ENCODE assay signal across 19 mouse cellular contexts in genomic region chr1:43781195-43781594, GRCm38 (mm10). TPM values are rescaled to one million over a fixed set of nuclear protein-coding genes. Genes with fewer than 3 reads are reported as not detected.
DNase-seq lines count a peak whose midpoint lies in the region; ATAC-seq and TF ChIP-seq lines count a peak whose summit lies in the region.
"Had no signal": no experiment of that assay in that cellular context is flagged by ENCODE, and none has a peak within 500 bp of the region (broad histone marks: within the 10 kb centered on the region; RNA-seq: fewer than 3 reads in every experiment).

No protein-coding gene starts in this region.

- H3K9ac ChIP-seq in kidney, embryonic 16.5 days (replicated peaks; ENCODE audit: low read length) = no peak overlapping the region
- H3K9ac ChIP-seq in hindbrain, embryonic 13.5 days = no peak overlapping the region
- H3K9ac ChIP-seq: embryonic facial prominence, embryonic 15.5 days; limb, embryonic 15.5 days; midbrain, embryonic 13.5 days; neural tube, embryonic 15.5 days had no signal

- peak; percentile 70 for DNase-seq in heart, adult 11 months
- no peak for DNase-seq in heart, adult 18-20 months
- no peak for DNase-seq in kidney, postnatal 4 days
- peak; percentile 81 for DNase-seq in adipocyte (ENCODE audit: low spot score)
- DNase-seq in cerebellum, postnatal 14 days = no peak
- DNase-seq: cerebellum, adult 8-10 months; kidney, postnatal 25 days; thymus, adult 18-20 months had no signal

- ATAC-seq in kidney, embryonic 16.5 days (ENCODE audit: low FRiP score, low TSS enrichment) = peak; percentile 73; the same call in 1 of the 2 replicates
- no peak for ATAC-seq in hindbrain, embryonic 13.5 days (ENCODE audit: low FRiP score)
- ATAC-seq: activated CD4-positive, CD25-positive, alpha-beta regulatory T cell, adult 4 months; midbrain, embryonic 13.5 days; Patski had no signal

- H3K4me3 ChIP-seq in kidney, embryonic 16.5 days (ENCODE audit: low read length) = no peak overlapping the region
- no peak overlapping the region for H3K4me3 ChIP-seq in small intestine, adult 2 months (ENCODE audit: low read depth, low read length)
- no peak overlapping the region for H3K4me3 ChIP-seq in hindbrain, embryonic 13.5 days
- H3K4me3 ChIP-seq: embryonic facial prominence, embryonic 15.5 days; forebrain, embryonic 10.5 days; limb, embryonic 15.5 days; midbrain, embryonic 13.5 days; neural tube, embryonic 15.5 days had no signal

- no peaks in the 10 kb centered on the region for H3K4me1 ChIP-seq in kidney, embryonic 16.5 days (ENCODE audit: insufficient read depth, low read length)
- H3K4me1 ChIP-seq in small intestine, adult 2 months (ENCODE audit: control insufficient read depth, insufficient read depth, insufficient read length, low read length) = no peaks in the 10 kb centered on the region
- H3K4me1 ChIP-seq in hindbrain, embryonic 13.5 days (replicated peaks) = 0 out of 2 replicates have a peak, but pooled peaks cover 4% of the 10 kb centered on the region
- H3K4me1 ChIP-seq: embryonic facial prominence, embryonic 15.5 days; forebrain, embryonic 10.5 days; limb, embryonic 15.5 days; midbrain, embryonic 13.5 days; neural tube, embryonic 15.5 days had no signal

- 45% methylated on average over 2 of the region's 2 CpGs for WGBS in kidney, embryonic 16.5 days
- WGBS in small intestine, adult 2 months = 74% methylated on average over 2 of the region's 2 CpGs
- 81% methylated on average over 2 of the region's 2 CpGs for WGBS in hindbrain, embryonic 13.5 days

- TF ChIP-seq POLR2A in small intestine, adult 2 months (IDR thresholded peaks at IDR 0.05; ENCODE audit: low read depth, low read length) = no peak

- H3K27me3 ChIP-seq in kidney, embryonic 16.5 days (ENCODE audit: insufficient read depth, low read length) = no peaks in the 10 kb centered on the region
- no peaks in the 10 kb centered on the region for H3K27me3 ChIP-seq in small intestine, adult 2 months (ENCODE audit: control insufficient read depth, insufficient read depth, low read length)
- no peaks in the 10 kb centered on the region for H3K27me3 ChIP-seq in hindbrain, embryonic 13.5 days
- H3K27me3 ChIP-seq: embryonic facial prominence, embryonic 15.5 days; limb, embryonic 15.5 days; midbrain, embryonic 13.5 days; neural tube, embryonic 15.5 days; Patski had no signal

- no peak overlapping the region for H3K27ac ChIP-seq in kidney, embryonic 16.5 days (ENCODE audit: low read length)
- peak overlapping the region; percentile 35 for H3K27ac ChIP-seq in small intestine, adult 2 months (ENCODE audit: insufficient read depth, low read depth, low read length)
- no peak overlapping the region for H3K27ac ChIP-seq in hindbrain, embryonic 13.5 days
- H3K27ac ChIP-seq: embryonic facial prominence, embryonic 15.5 days; forebrain, embryonic 10.5 days; limb, embryonic 15.5 days; midbrain, embryonic 13.5 days; neural tube, embryonic 15.5 days had no signal

- peaks cover 11% of the 10 kb centered on the region for H3K36me3 ChIP-seq in kidney, embryonic 16.5 days (ENCODE audit: insufficient read depth, low read length)
- H3K36me3 ChIP-seq in small intestine, adult 2 months (ENCODE audit: control insufficient read depth, insufficient read depth, low read length) = peaks cover 5% of the 10 kb centered on the region
- peaks cover 27% of the 10 kb centered on the region for H3K36me3 ChIP-seq in hindbrain, embryonic 13.5 days

- H3K9me3 ChIP-seq in kidney, embryonic 16.5 days (ENCODE audit: low read length) = no peaks in the 10 kb centered on the region
- no peaks in the 10 kb centered on the region for H3K9me3 ChIP-seq in hindbrain, embryonic 13.5 days
- H3K9me3 ChIP-seq: embryonic facial prominence, embryonic 15.5 days; limb, embryonic 15.5 days; midbrain, embryonic 13.5 days; neural tube, embryonic 15.5 days had no signal

- TF ChIP-seq CTCF in small intestine, adult 2 months (IDR thresholded peaks at IDR 0.05; ENCODE audit: extremely low read depth, insufficient read length, insufficient replicate concordance, low read depth, low read length) = no peak

- no peak overlapping the region for H3K4me2 ChIP-seq in kidney, embryonic 16.5 days (replicated peaks; ENCODE audit: low read depth, low read length)
- no peak overlapping the region for H3K4me2 ChIP-seq in hindbrain, embryonic 13.5 days
- H3K4me2 ChIP-seq: embryonic facial prominence, embryonic 15.5 days; limb, embryonic 15.5 days; midbrain, embryonic 13.5 days; neural tube, embryonic 15.5 days had no signal

RNA-seq across cellular contexts. Expression of gene Uxs1, which starts 46.4 kb away (rescaled TPM):
- 10 to 100 TPM; 11.9 to 12.6 TPM for total RNA-seq in heart, adult 18-20 months (2021)
- 26.0 and 26.6 TPM in 2 replicates for polyA plus RNA-seq in kidney, embryonic 16.5 days (2015; fragmentation: Nextera tagmentation; extraction: Ambion mirVana)
- 2.5 and 4.1 TPM in 2 replicates for polyA plus RNA-seq in small intestine, adult 2 months (2012; rRNA removed)
- polyA plus RNA-seq in hindbrain, embryonic 13.5 days (2015; fragmentation: Nextera tagmentation; extraction: Ambion mirVana) = 18.8 and 20.1 TPM in 2 replicates

RNA-seq across cellular contexts. Expression of gene 1500015O10Rik, which starts 50.8 kb away (rescaled TPM):
- 1 to 10 TPM; 1.5 to 3.9 TPM for total RNA-seq in heart, adult 18-20 months (2021)
- 7.2 and 10.7 TPM in 2 replicates for polyA plus RNA-seq in kidney, embryonic 16.5 days (2015; fragmentation: Nextera tagmentation; extraction: Ambion mirVana)
- 0.37 TPM in 1 of 2 replicates, not detected in the other for polyA plus RNA-seq in small intestine, adult 2 months (2012; rRNA removed)
- polyA plus RNA-seq in hindbrain, embryonic 13.5 days (2015; fragmentation: Nextera tagmentation; extraction: Ambion mirVana) = 25.1 and 36.5 TPM in 2 replicates
- total RNA-seq: hematopoietic stem cell, adult 5-6 weeks had no signal
- polyA plus RNA-seq: activated CD4-positive, CD25-positive, alpha-beta regulatory T cell, adult 4 months had no signal

Comparison
In these comparisons a context has a peak if more than half of its experiments do, and no peak if none do; other contexts are left out.
1. DNase-seq: peak in heart, adult 11 months (single experiment) and adipocyte (single experiment); none in heart, adult 18-20 months (0 of 2), kidney, postnatal 4 days (0 of 2) and cerebellum, postnatal 14 days (0 of 2).